Mouse (Mus musculus): Measurements from ENCODE around the gene Gm47996. TPM values are rescaled to one million over a fixed set of nuclear protein-coding genes. Genes with fewer than 3 reads are reported as not detected.
"Not testable (repeated sequence)": the region's sequence is repeated elsewhere in the genome, so short reads cannot be mapped to it uniquely, and the experiment has no call there.

Gm47996 gene
- polyA plus RNA-seq (2015; fragmentation: Nextera tagmentation; extraction: Ambion mirVana) = 0.15 TPM in 1 of 2 replicates, not detected in the other

- not testable (repeated sequence) for H3K4me1 ChIP-seq; H3K9ac ChIP-seq; H3K36me3 ChIP-seq; H3K9me3 ChIP-seq; ATAC-seq (ENCODE audit: insufficient number of reproducible peaks, low FRiP score, low TSS enrichment, low read depth); H3K27ac ChIP-seq; H3K4me2 ChIP-seq; H3K27me3 ChIP-seq; H3K4me3 ChIP-seq
- WGBS = 91% methylated on average over 6 of the region's 8 CpGs
These were observed at the start of gene Gm47996 for GRCm38 (mm10) chr1:151209824-151210355. Gm47996 (plus strand) TSS chr1:151210131.

DNA sequence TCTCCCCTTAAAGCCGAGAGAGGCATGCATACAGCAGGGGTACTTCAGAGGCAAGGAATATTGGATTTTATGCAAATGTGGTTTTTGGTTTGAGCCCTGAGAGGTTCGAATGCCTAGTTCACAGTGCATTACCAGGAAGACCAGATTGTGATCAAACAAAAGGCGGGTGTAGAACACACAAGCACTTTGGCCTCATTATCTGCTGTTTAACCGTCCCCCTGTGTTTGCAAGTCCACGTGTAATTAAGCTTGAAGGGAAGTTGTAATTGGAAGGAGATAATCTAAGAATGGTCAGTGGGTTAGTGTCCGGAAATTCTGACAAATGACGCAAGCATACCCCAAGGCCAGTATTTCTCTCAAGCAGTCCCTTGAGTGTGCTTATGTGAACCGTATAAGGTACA is 43.9 kb upstream of the Gm47996 start:
- Histone ChIP-seq H3K27ac (no peak overlapping the region), H3K4me2 (no peak overlapping the region), H3K27me3 (no peaks in the 10 kb centered on the region), H3K4me3 (no peak overlapping the region), H3K9ac (no peak overlapping the region), H3K36me3 (no peaks in the 10 kb centered on the region), H3K4me1 (peaks cover 9% of the 10 kb centered on the region; the same call in 1 of the 2 replicates), H3K9me3 (no peaks in the 10 kb centered on the region)
- ATAC-seq (ENCODE audit: insufficient number of reproducible peaks, low FRiP score, low TSS enrichment, low read depth) = no peak
- 36% methylated on average over 8 of the region's 8 CpGs for WGBS

DNA sequence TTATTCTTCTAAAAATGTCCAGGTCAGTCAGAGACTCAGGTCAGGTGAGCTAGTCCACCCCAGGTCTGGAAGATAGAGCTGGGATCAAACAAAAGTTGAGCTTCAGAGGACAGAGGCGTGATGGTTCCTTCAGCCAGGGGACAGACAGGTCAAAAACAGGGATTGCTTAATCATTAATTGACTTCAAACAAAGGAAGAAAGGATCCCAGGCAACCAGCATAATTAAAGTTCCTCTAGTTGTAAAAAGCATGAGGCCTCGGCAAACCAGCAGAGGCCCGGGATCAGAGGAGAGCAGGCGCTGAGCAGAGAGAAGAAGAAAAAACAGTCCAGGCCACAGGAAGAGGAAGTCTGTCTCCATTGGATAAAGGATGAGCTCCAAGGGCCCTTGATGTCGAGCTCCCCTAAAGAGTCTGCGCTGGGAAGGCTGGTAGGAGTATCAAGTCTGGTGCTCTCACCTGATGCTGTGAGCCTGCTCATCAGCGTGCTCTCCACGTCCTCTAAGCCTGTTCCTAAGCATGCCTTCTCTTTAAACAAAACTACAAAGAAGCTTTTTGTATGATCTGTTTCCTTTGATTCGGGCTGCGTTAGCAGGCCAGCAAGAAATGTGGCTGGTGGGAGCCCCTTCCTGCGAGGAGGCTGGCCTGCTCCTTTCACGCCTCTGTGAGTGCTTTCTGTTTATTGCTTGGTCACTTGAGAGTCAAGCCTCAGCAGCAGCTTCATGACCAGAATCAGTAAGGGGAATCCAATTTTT is 42.5 kb upstream of the Gm47996 start:
- no peak overlapping the region for H3K9ac ChIP-seq
- H3K27ac ChIP-seq = no peak overlapping the region
- no peaks in the 10 kb centered on the region for H3K27me3 ChIP-seq
- WGBS = 38% methylated on average over 12 of the region's 12 CpGs
- ATAC-seq (ENCODE audit: insufficient number of reproducible peaks, low FRiP score, low TSS enrichment, low read depth) = no peak
- peaks cover 9% of the 10 kb centered on the region; the same call in 1 of the 2 replicates for H3K4me1 ChIP-seq
- H3K4me3 ChIP-seq = no peak overlapping the region
- no peak overlapping the region for H3K4me2 ChIP-seq
- no peaks in the 10 kb centered on the region for H3K9me3 ChIP-seq
- no peaks in the 10 kb centered on the region for H3K36me3 ChIP-seq

DNA sequence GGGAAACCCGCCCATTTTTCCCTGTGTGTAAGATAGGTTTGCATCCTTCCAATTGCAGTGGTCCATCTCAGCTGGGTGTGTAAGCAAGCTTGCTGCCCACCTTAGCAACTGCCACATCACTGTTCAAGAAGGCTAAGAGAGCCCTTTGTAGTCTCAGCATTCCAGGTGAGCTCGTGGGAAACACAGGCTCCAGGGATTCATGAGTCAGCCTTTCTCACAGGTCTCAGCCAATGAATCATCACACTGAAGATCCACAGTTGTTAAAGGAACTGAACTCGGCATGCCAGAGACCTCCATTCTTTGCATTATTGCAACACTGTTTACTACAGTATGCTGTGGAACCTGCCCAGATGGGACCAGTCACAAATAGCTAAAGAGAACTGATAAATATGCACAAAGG is 41.3 kb upstream of the Gm47996 start:
- no peak overlapping the region for H3K27ac ChIP-seq
- no peaks in the 10 kb centered on the region for H3K36me3 ChIP-seq
- H3K9me3 ChIP-seq = no peaks in the 10 kb centered on the region
- H3K9ac ChIP-seq = no peak overlapping the region
- WGBS = 61% methylated on average over 3 of the region's 3 CpGs
- no peak for ATAC-seq (ENCODE audit: insufficient number of reproducible peaks, low FRiP score, low TSS enrichment, low read depth)
- H3K4me1 ChIP-seq = peaks cover 9% of the 10 kb centered on the region; the same call in 1 of the 2 replicates
- no peak overlapping the region for H3K4me2 ChIP-seq
- H3K4me3 ChIP-seq = no peak overlapping the region
- H3K27me3 ChIP-seq = no peaks in the 10 kb centered on the region

GRCm38 (mm10) chr1:151171572-151172461 is 38.1 kb upstream of the Gm47996 start:
- Histone ChIP-seq H3K27me3 (no peaks in the 10 kb centered on the region), H3K4me1 (peaks cover 9% of the 10 kb centered on the region; the same call in 1 of the 2 replicates), H3K4me2 (no peak overlapping the region), H3K9ac (no peak overlapping the region), H3K27ac (no peak overlapping the region), H3K4me3 (no peak overlapping the region), H3K9me3 (no peaks in the 10 kb centered on the region), H3K36me3 (no peaks in the 10 kb centered on the region)
- WGBS = 81% methylated on average over 2 of the region's 2 CpGs
- no peak for ATAC-seq (ENCODE audit: insufficient number of reproducible peaks, low FRiP score, low TSS enrichment, low read depth)

DNA sequence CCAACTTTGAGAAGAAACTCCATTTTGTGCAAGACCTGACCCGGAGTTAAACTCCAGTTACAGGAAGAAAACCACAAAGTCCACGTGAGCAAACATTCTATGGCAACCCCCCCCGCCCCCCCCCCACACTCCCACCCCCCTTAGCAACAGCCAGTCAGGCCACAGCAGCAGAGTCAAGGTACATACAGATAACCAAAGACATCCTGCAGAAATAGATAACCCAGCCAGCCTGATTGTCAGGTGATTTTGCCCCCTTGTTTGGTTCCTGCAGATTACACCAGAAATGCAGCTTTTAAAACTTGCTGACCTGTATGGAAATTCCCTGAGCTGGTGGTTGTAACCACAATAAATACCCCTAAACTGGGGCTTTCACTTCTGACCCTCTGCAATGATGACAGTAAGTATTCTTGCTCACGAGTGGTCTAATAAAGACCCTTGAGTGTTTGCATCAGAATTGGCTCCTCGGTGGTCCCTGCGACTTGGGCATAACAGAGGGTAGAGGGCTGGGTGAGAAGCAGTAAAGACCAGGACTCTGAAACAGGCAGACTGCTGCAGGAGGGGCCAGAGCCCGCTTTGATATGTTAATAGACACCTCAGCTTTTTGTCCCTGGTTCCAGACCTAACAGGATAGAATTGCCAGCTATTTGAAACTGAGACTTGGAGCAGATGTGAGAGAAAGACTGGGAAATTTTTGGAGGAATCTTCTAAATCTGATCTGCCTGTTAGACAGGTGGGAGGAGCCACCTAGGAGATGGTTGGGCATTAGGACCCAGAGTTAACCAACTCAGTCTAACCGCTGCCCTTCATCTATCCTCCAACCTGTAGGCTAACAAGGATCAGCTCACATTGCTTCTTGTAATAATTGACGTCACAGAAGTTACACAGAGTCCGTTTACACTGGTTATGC is 32.6 kb upstream of the Gm47996 start:
- peak overlapping the region; percentile 26 for H3K4me3 ChIP-seq
- no peak overlapping the region for H3K27ac ChIP-seq
- 11% methylated on average over 10 of the region's 10 CpGs for WGBS

GRCm38 (mm10) chr1:151177937-151178271 is 32.0 kb upstream of the Gm47996 start:
- H3K27ac ChIP-seq = no peak overlapping the region

More for the DNA sequence above, 32.6 kb upstream of the Gm47996 start:
- H3K9ac ChIP-seq = no peak overlapping the region
- no peaks in the 10 kb centered on the region for H3K27me3 ChIP-seq
- H3K4me1 ChIP-seq = 0 out of 2 replicates have a peak, but pooled peaks cover 4% of the 10 kb centered on the region
- ATAC-seq (ENCODE audit: insufficient number of reproducible peaks, low FRiP score, low TSS enrichment, low read depth) = no peak
- H3K36me3 ChIP-seq = no peaks in the 10 kb centered on the region
- H3K4me2 ChIP-seq = peak overlapping the region; percentile 41
- no peaks in the 10 kb centered on the region for H3K9me3 ChIP-seq

DNA sequence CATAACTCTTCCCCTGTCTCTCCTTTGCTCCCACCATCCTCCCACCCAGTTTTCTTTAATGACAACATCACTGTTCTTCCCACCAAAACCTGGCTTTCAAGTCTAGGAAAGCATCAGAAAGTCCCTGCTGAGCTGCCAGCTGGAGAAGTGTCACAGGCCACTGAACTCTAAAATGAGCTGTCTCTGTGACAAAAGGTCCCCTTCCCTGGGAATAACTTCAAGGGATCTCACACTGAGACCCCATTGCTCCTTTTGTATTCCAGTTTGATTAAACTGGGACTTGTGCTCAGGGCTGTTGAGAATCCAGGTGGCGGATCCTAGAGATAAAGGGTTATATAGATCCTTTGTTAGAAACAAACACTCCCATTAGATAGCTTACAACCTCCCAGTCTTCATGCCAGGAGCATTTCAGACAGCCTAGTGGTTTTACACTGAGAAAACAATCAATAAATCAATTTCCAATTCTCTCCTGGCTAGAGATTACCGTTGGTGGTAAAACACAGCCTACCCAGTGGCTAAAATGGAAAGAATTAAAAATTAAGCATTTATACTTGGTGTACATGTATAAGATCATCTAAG is 31.3 kb upstream of the Gm47996 start:
- Histone ChIP-seq H3K9me3 (no peaks in the 10 kb centered on the region), H3K4me2 (no peak overlapping the region), H3K27me3 (no peaks in the 10 kb centered on the region), H3K4me3 (no peak overlapping the region), H3K36me3 (no peaks in the 10 kb centered on the region), H3K9ac (no peak overlapping the region), H3K27ac (no peak overlapping the region), H3K4me1 (0 out of 2 replicates have a peak, but pooled peaks cover 4% of the 10 kb centered on the region)
- ATAC-seq (ENCODE audit: insufficient number of reproducible peaks, low FRiP score, low TSS enrichment, low read depth) = no peak
- 58% methylated on average over 2 of the region's 2 CpGs for WGBS

More at GRCm38 (mm10) chr1:151177937-151178271, 32.0 kb upstream of the Gm47996 start:
- Histone ChIP-seq H3K9me3 (no peaks in the 10 kb centered on the region), H3K4me3 (peak overlapping the region; percentile 26), H3K4me2 (peak overlapping the region; percentile 41), H3K27me3 (no peaks in the 10 kb centered on the region), H3K9ac (no peak overlapping the region), H3K4me1 (0 out of 2 replicates have a peak, but pooled peaks cover 4% of the 10 kb centered on the region), H3K36me3 (no peaks in the 10 kb centered on the region)
- no peak for ATAC-seq (ENCODE audit: insufficient number of reproducible peaks, low FRiP score, low TSS enrichment, low read depth)
- 24% methylated on average over 4 of the region's 4 CpGs for WGBS

- H3K4me1 ChIP-seq = 0 out of 2 replicates have a peak, but pooled peaks cover 4% of the 10 kb centered on the region
- H3K4me3 ChIP-seq = no peak overlapping the region
- H3K27ac ChIP-seq = no peak overlapping the region
- ATAC-seq (ENCODE audit: insufficient number of reproducible peaks, low FRiP score, low TSS enrichment, low read depth) = no peak
- H3K9me3 ChIP-seq = no peaks in the 10 kb centered on the region
- no peak overlapping the region for H3K9ac ChIP-seq
- H3K4me2 ChIP-seq = no peak overlapping the region
- 79% methylated on average over 2 of the region's 2 CpGs for WGBS
- H3K27me3 ChIP-seq = no peaks in the 10 kb centered on the region
- no peaks in the 10 kb centered on the region for H3K36me3 ChIP-seq
These were observed 29.8 kb upstream of the Gm47996 start for GRCm38 (mm10) chr1:151180167-151180566.

DNA sequence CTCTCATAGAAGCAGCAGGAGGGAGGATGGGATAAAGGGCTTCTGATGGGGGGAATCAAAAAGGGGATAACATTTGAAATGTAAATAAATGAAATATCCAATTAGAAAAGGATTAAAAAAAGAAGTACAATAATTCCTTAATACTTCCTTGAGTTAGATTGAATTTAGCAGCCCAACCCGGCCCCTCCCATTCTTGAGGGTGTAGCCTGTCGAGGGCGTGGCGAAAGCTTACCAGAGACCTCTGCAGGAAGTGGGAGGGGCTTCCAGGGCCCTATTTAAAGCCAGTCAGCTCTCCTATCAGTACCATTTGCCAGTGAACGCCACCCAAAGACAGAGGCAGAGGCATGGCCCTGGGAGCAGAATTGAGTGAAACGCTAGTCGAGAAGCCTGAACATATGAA is 27.7 kb upstream of the Gm47996 start, which contains the start of gene Gm47985:
Gm47985 (plus strand) TSS at position 272 of the 400 bp plus-strand sequence.
- not testable (repeated sequence) for H3K4me3 ChIP-seq; H3K4me2 ChIP-seq; H3K9ac ChIP-seq; H3K36me3 ChIP-seq; H3K27me3 ChIP-seq; H3K9me3 ChIP-seq; H3K4me1 ChIP-seq; H3K27ac ChIP-seq; ATAC-seq (ENCODE audit: insufficient number of reproducible peaks, low FRiP score, low TSS enrichment, low read depth)
- 100% methylated on average over 1 of the region's 7 CpGs for WGBS

DNA sequence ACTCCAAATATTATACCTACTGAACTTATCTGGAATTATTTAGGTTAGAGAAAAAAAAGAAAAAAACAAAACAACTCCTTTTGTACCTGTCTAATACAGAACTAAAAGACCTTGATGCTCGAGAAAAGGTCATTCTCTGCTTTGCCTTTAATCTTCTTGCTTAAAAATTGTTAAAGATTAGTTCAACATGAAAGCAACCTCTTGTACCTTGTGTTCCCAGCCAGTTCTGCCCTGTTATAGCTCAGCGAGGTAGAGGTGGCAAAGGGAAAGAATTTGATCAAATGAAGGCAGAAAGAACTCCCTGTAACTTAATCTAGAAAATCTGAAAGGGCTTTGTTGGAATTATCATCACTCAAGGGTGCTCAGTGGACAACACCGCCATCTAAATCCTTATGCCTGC is 23.7 kb upstream of the Gm47996 start:
- not testable (repeated sequence) for H3K27me3 ChIP-seq; ATAC-seq (ENCODE audit: insufficient number of reproducible peaks, low FRiP score, low TSS enrichment, low read depth); H3K4me2 ChIP-seq; H3K4me3 ChIP-seq; H3K36me3 ChIP-seq; H3K9ac ChIP-seq; H3K4me1 ChIP-seq; H3K27ac ChIP-seq; H3K9me3 ChIP-seq
- WGBS = 73% methylated on average over 3 of the region's 3 CpGs

All from limb, embryonic 15.5 days (tissue).